Mouse (Mus musculus): ENCODE results near the gene Lamc3. TPM values are rescaled to one million over a fixed set of nuclear protein-coding genes. Genes with fewer than 3 reads are reported as not detected.

The Lamc3 gene
- polyA plus RNA-seq, 1 experiment = 0.02 TPM

DNA sequence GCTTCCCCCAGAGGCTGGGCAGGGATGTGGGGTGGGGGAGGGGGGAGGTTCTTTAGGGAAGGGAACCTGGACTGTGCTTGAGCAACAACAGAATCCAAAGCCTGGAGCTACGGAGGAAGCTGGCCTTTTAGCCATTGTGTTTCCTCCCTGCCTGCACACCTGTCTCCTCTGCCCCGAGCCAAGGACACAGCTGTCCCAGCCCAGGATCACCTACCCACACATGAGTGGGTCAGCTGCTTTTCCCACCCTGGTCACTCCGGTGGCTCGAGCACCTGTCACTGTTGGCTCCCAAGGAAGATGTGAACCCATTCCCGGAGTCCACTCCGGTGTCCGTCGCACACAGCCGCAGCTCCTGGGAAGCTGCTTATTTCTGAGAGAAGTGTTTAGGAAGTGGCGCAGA lies 70.1 kb downstream of the Lamc3 start:
- no peaks in the 10 kb centered on the region for H3K79me2 ChIP-seq (ENCODE audit: control insufficient read depth, insufficient read depth)
- peaks cover 3% of the 10 kb centered on the region for H3K36me3 ChIP-seq (ENCODE audit: control insufficient read depth, insufficient read depth)
- no peaks in the 10 kb centered on the region for H3K27me3 ChIP-seq (ENCODE audit: control insufficient read depth, insufficient read depth, insufficient read length)
- no peak overlapping the region for H3K4me3 ChIP-seq (ENCODE audit: insufficient read depth, poor library complexity, severe bottlenecking)
- TF ChIP-seq MYOD1 (IDR thresholded peaks at IDR 0.05; ENCODE audit: control insufficient read depth, insufficient read length, low read depth) (no peak), MYOG (IDR thresholded peaks at IDR 0.05; ENCODE audit: control insufficient read depth, extremely low read depth, insufficient read length) (no peak), CEBPB (IDR thresholded peaks at IDR 0.05; ENCODE audit: low read depth) (no peak), FOSL1 (IDR thresholded peaks at IDR 0.05; ENCODE audit: insufficient read depth, low read length, poor library complexity, severe bottlenecking) (no peak), USF1 (IDR thresholded peaks at IDR 0.05; ENCODE audit: low read depth) (no peak), MAX (IDR thresholded peaks at IDR 0.05) (no peak), CTCF (IDR thresholded peaks at IDR 0.05; ENCODE audit: control insufficient read depth, insufficient read depth, insufficient read length) (no peak)
- H3ac ChIP-seq (ENCODE audit: control insufficient read depth, insufficient read length, low read depth) = no peak overlapping the region
- H3K79me3 ChIP-seq (ENCODE audit: low read depth) = no peaks in the 10 kb centered on the region

DNA sequence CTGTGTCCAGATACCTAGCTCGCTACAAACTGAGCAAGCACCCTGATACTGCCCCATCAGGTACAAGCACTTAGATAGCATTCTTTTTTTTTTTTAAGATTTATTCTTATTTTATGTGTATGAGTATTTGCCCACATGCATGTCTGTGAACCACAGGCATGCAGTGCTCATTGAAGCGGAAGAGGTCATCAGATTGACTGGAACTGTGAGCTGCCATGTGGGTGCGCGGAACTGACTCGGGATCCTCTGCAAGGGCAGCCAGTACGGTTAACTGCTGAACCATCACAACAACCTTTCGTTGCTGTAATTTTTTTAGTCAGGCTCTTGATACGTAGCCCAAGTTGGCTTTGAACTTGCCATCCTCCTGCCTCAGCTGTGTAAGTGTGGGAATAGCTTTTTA lies 73.9 kb downstream of the Lamc3 start:
- H3K4me3 ChIP-seq (ENCODE audit: insufficient read depth, poor library complexity, severe bottlenecking) = no peak overlapping the region
- no peak for TF ChIP-seq USF1 (IDR thresholded peaks at IDR 0.05; ENCODE audit: low read depth)
- TF ChIP-seq FOSL1 (IDR thresholded peaks at IDR 0.05; ENCODE audit: insufficient read depth, low read length, poor library complexity, severe bottlenecking) = no peak
- no peak for TF ChIP-seq MAX (IDR thresholded peaks at IDR 0.05)
- TF ChIP-seq MYOD1 (IDR thresholded peaks at IDR 0.05; ENCODE audit: control insufficient read depth, insufficient read length, low read depth) = no peak
- no peak for TF ChIP-seq CEBPB (IDR thresholded peaks at IDR 0.05; ENCODE audit: low read depth)
- TF ChIP-seq MYOG (IDR thresholded peaks at IDR 0.05; ENCODE audit: control insufficient read depth, extremely low read depth, insufficient read length) = no peak
- TF ChIP-seq CTCF (IDR thresholded peaks at IDR 0.05; ENCODE audit: control insufficient read depth, insufficient read depth, insufficient read length) = no peak
- no peak overlapping the region for H3ac ChIP-seq (ENCODE audit: control insufficient read depth, insufficient read length, low read depth)
- no peaks in the 10 kb centered on the region for H3K79me3 ChIP-seq (ENCODE audit: low read depth)
- H3K79me2 ChIP-seq (ENCODE audit: control insufficient read depth, insufficient read depth) = no peaks in the 10 kb centered on the region
- no peaks in the 10 kb centered on the region for H3K27me3 ChIP-seq (ENCODE audit: control insufficient read depth, insufficient read depth, insufficient read length)
- H3K36me3 ChIP-seq (ENCODE audit: control insufficient read depth, insufficient read depth) = peaks cover 3% of the 10 kb centered on the region

DNA sequence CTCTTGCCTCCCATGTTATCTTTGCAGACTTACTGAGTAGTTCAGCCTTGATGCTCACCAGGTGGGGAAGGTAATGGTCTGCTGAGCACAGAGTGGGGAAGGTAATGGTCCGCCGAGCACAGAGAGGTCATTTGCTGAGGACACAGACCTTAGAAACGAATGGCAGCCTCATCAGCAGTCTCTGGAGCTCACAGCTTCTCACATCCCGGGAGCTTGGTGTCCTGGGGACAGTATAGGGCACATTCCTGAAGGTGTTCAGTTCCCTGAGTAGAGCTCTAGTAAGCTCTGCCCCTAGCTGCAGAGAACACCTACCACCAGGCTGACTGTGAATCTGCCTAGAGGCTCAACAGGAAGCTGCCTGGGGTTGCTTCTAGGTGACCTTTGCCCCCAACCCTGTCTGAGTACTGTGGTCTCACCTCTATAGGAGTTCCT lies 74.7 kb downstream of the Lamc3 start:
- no peak overlapping the region for H3ac ChIP-seq (ENCODE audit: control insufficient read depth, insufficient read length, low read depth)
- H3K79me2 ChIP-seq (ENCODE audit: control insufficient read depth, insufficient read depth) = no peaks in the 10 kb centered on the region
- peaks cover 3% of the 10 kb centered on the region for H3K36me3 ChIP-seq (ENCODE audit: control insufficient read depth, insufficient read depth)
- TF ChIP-seq CTCF (IDR thresholded peaks at IDR 0.05; ENCODE audit: control insufficient read depth, insufficient read depth, insufficient read length) = no peak
- no peak for TF ChIP-seq MYOG (IDR thresholded peaks at IDR 0.05; ENCODE audit: control insufficient read depth, extremely low read depth, insufficient read length)
- TF ChIP-seq MYOD1 (IDR thresholded peaks at IDR 0.05; ENCODE audit: control insufficient read depth, insufficient read length, low read depth) = no peak
- no peak for TF ChIP-seq CEBPB (IDR thresholded peaks at IDR 0.05; ENCODE audit: low read depth)
- no peak for TF ChIP-seq USF1 (IDR thresholded peaks at IDR 0.05; ENCODE audit: low read depth)
- TF ChIP-seq FOSL1 (IDR thresholded peaks at IDR 0.05; ENCODE audit: insufficient read depth, low read length, poor library complexity, severe bottlenecking) = no peak
- no peak for TF ChIP-seq MAX (IDR thresholded peaks at IDR 0.05)
- H3K4me3 ChIP-seq (ENCODE audit: insufficient read depth, poor library complexity, severe bottlenecking) = no peak overlapping the region
- no peaks in the 10 kb centered on the region for H3K79me3 ChIP-seq (ENCODE audit: low read depth)
- H3K27me3 ChIP-seq (ENCODE audit: control insufficient read depth, insufficient read depth, insufficient read length) = no peaks in the 10 kb centered on the region

DNA sequence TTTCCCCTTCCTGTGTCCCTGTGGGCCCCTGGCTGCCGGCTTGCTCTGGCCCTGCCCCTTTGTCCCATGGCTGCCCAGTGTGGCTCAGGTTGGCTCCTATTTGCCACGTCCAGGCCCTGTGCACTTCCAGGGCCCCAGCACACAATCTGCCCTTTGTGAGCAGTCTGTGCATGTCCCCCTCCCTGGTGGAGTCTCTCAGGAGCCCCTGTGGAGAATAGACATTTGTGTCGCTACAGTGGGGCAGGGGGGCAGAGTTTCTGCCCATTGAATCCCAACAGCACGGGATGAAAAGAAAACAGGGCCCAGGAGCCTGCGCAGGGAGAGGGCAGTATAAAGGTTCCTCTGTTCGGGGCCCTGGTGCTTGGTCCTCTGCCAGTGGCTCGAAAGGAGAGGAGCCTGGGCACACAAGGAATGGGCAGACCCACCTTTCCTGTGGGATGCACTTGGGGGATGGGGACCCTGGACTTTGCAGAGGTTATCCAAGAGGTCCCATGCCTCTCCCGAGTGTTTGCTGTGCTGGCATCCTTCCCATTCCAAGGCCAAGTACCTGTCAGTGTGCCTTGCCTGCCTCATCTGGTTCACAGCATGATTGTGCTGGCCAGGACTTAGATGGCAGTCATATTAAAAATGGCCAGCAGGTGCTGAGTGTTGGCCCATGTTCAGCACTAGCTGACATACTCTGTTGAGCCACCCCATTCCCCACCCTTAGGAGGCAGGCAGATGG lies 75.6 kb downstream of the Lamc3 start:
- no peak overlapping the region for H3ac ChIP-seq (ENCODE audit: control insufficient read depth, insufficient read length, low read depth)
- H3K36me3 ChIP-seq (ENCODE audit: control insufficient read depth, insufficient read depth) = peaks cover 3% of the 10 kb centered on the region
- no peaks in the 10 kb centered on the region for H3K79me3 ChIP-seq (ENCODE audit: low read depth)
- H3K79me2 ChIP-seq (ENCODE audit: control insufficient read depth, insufficient read depth) = no peaks in the 10 kb centered on the region
- no peaks in the 10 kb centered on the region for H3K27me3 ChIP-seq (ENCODE audit: control insufficient read depth, insufficient read depth, insufficient read length)
- H3K4me3 ChIP-seq (ENCODE audit: insufficient read depth, poor library complexity, severe bottlenecking) = no peak overlapping the region
- TF ChIP-seq FOSL1 (IDR thresholded peaks at IDR 0.05; ENCODE audit: insufficient read depth, low read length, poor library complexity, severe bottlenecking) (no peak), MYOG (IDR thresholded peaks at IDR 0.05; ENCODE audit: control insufficient read depth, extremely low read depth, insufficient read length) (no peak), MAX (IDR thresholded peaks at IDR 0.05) (no peak)

DNA sequence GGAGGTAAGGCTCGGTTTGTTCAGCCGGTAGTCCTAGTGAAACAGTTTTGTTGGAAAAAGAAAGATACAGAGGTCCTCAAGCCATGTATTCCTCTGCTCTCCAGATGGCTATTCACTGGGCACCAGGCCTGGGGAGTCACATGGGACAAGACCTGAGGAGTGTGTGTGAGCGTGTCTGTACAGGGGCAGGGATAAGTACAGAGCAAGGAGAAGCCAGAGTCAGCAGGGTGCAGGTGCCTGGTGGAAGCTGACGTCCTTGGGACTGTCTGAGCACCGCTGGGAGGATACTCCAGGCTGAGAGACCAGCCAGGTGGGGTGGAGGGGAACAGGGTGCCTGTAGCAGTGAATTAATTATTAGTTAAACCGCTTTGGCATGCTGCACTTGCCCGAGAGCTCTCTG lies 76.4 kb downstream of the Lamc3 start:
- H3K36me3 ChIP-seq (ENCODE audit: control insufficient read depth, insufficient read depth) = peaks cover 3% of the 10 kb centered on the region
- TF ChIP-seq MYOD1 (IDR thresholded peaks at IDR 0.05; ENCODE audit: control insufficient read depth, insufficient read length, low read depth) = no peak
- TF ChIP-seq USF1 (IDR thresholded peaks at IDR 0.05; ENCODE audit: low read depth) = no peak
- TF ChIP-seq FOSL1 (IDR thresholded peaks at IDR 0.05; ENCODE audit: insufficient read depth, low read length, poor library complexity, severe bottlenecking) = no peak
- no peak for TF ChIP-seq CEBPB (IDR thresholded peaks at IDR 0.05; ENCODE audit: low read depth)
- no peak for TF ChIP-seq MYOG (IDR thresholded peaks at IDR 0.05; ENCODE audit: control insufficient read depth, extremely low read depth, insufficient read length)
- no peak for TF ChIP-seq MAX (IDR thresholded peaks at IDR 0.05)
- no peak for TF ChIP-seq CTCF (IDR thresholded peaks at IDR 0.05; ENCODE audit: control insufficient read depth, insufficient read depth, insufficient read length)

DNA sequence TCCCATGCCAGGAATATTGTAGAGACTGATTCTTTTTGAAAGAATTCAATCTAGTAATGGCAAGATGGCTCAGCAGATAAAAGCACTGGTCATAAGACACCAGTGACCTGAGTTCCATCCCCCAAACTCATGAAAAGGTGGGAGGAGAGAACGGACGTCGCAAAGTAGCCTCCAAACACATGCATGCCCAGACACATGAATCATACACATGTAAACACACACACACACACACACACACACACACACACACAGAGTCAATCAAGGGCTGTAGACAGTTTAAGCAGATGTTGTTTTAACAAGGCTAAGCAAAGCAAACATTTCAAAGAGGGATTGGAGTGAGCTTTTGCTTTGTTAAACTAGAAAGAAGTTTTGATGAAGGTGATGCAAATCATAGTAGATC lies 77.1 kb downstream of the Lamc3 start:
- no peak for TF ChIP-seq MYOD1 (IDR thresholded peaks at IDR 0.05; ENCODE audit: control insufficient read depth, insufficient read length, low read depth)
- TF ChIP-seq MYOG (IDR thresholded peaks at IDR 0.05; ENCODE audit: control insufficient read depth, extremely low read depth, insufficient read length) = no peak
- TF ChIP-seq CTCF (IDR thresholded peaks at IDR 0.05; ENCODE audit: control insufficient read depth, insufficient read depth, insufficient read length) = no peak
- no peak for TF ChIP-seq MAX (IDR thresholded peaks at IDR 0.05)
- TF ChIP-seq FOSL1 (IDR thresholded peaks at IDR 0.05; ENCODE audit: insufficient read depth, low read length, poor library complexity, severe bottlenecking) = no peak
- TF ChIP-seq USF1 (IDR thresholded peaks at IDR 0.05; ENCODE audit: low read depth) = no peak
- no peak for TF ChIP-seq CEBPB (IDR thresholded peaks at IDR 0.05; ENCODE audit: low read depth)
- no peaks in the 10 kb centered on the region for H3K79me2 ChIP-seq (ENCODE audit: control insufficient read depth, insufficient read depth)
- no peak overlapping the region for H3K4me3 ChIP-seq (ENCODE audit: insufficient read depth, poor library complexity, severe bottlenecking)
- H3K27me3 ChIP-seq (ENCODE audit: control insufficient read depth, insufficient read depth, insufficient read length) = no peaks in the 10 kb centered on the region
- peaks cover 3% of the 10 kb centered on the region for H3K36me3 ChIP-seq (ENCODE audit: control insufficient read depth, insufficient read depth)
- H3ac ChIP-seq (ENCODE audit: control insufficient read depth, insufficient read length, low read depth) = no peak overlapping the region
- H3K79me3 ChIP-seq (ENCODE audit: low read depth) = no peaks in the 10 kb centered on the region

More for the DNA sequence above, 76.4 kb downstream of the Lamc3 start:
- Histone ChIP-seq H3K27me3 (ENCODE audit: control insufficient read depth, insufficient read depth, insufficient read length) (no peaks in the 10 kb centered on the region), H3K79me3 (ENCODE audit: low read depth) (no peaks in the 10 kb centered on the region), H3K79me2 (ENCODE audit: control insufficient read depth, insufficient read depth) (no peaks in the 10 kb centered on the region), H3ac (ENCODE audit: control insufficient read depth, insufficient read length, low read depth) (no peak overlapping the region), H3K4me3 (ENCODE audit: insufficient read depth, poor library complexity, severe bottlenecking) (no peak overlapping the region)

Measured in C2C12 (cell line).